Mouse (Mus musculus) spleen, embryonic (tissue): ENCODE measurements around the gene Tigd3.

ENCODE experiments used
- CTCF ChIA-PET: fragments of 350-600 bp; sonication (Branson Sonifier 250); formaldehyde crosslinking; loops from one replicate; lab custom pipeline; 2022; lab: Charles Lee

The Tigd3 gene

GRCm38 (mm10) chr19:5894002-5894678, at the start of gene Tigd3:
Gene Tigd3 (minus strand): TSS chr19:5894149.
- CTCF ChIA-PET, result interaction anchor here (0.7 kb wide), 1 partner anchor 163 kb away, joined by 3 read pairs; no protein-coding TSS in a partner anchor

DNA sequence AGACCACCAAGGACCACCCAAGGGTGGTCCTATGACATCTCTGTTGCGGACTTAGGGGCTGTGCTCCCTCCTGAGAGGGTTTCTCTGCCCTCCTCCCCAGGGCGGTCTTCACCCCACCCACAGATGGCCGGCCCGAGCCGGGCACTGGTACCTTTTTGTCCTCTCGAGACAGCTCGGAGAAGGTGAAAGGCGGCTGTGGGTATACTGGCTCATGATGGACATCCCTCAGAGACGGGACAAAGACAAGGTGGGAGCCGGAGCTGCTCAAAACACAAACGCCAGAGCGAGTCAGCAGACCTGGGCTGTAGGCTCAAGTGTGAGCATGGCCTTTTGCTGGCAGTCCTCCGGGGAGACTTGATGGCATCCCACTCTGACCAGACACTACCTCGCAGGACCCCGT, 49.5 kb upstream of the Tigd3 start:
- CTCF ChIA-PET, result interaction anchor here (0.6 kb wide), 1 partner anchor 14 kb away, joined by 3 read pairs; no protein-coding TSS in a partner anchor

- CTCF ChIA-PET, result no interaction called here
Observed at GRCm38 (mm10) chr19:5942581-5942980, 48.6 kb upstream of the Tigd3 start.

GRCm38 (mm10) chr19:5940656-5941055, 46.7 kb upstream of the Tigd3 start:
- CTCF ChIA-PET, result no interaction called here

DNA sequence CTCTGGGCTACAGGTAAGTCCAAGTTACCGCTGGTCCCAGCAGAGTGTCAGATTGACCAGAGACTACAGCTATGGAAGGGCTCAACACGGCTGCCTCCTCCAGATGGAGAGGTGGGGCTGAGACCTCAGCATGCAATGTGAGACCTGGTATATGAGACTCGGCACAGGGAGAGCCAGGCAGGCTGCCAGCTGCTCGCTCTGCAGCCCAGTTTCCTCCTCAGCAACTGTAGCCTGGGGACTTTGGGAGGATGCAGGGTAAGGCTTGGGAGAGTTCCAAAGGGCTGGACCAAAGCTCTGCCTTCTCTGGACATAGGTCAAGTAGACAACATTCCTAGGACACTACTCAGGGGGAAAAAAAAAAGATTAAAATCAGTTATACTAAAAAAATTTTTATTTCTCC, 46.2 kb upstream of the Tigd3 start:
- CTCF ChIA-PET, result no interaction called here

GRCm38 (mm10) chr19:5939715-5940114, 45.8 kb upstream of the Tigd3 start:
- CTCF ChIA-PET, result no interaction called here

DNA sequence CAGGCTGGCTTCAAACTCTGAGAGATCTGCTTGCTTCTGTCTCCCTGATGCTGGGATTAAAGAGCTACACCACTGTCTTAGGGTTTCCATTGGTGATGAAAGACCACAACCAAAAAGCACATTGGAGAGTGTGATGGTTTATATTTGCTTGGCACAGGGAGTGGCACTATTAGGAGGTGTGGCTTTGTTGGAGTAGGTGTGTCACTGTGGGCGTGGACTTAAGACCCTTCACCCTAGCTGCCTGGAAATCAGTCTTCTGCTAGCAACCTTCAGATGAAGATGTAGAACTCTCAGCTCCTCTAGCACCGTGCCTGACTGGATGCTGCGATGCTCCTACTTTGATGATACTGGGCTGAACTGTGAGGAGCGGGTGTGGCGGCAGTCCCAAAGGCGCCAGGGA, 44.6 kb upstream of the Tigd3 start:
- CTCF ChIA-PET, result no interaction called here

DNA sequence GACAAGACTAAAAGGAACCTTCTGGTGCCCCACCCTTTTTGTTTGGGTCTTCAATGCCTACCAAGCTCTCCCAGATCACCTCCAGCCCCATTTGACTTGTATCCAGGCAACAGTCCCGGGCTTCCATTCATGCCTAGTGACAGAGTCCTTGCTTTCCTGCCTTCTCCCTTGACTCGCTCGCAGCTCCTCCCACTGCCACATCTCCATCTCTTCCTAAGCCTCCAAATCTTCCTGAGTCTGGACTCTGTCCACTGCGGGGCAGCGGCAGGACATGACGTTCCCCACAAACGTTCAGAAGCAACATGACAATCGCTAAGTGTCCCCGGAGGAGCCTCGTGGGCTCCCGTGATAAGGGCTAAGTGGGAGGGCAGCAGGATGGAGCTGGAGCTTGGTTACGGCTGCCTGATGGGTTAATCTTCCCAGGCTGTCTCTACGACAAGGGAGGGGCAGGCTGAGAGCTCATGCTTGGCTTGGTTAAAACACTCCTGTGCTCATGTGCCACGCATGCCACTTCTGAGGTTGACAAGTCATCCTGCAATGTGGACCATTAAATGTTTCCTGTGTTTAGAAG, 44.0 kb upstream of the Tigd3 start:
- CTCF ChIA-PET, result no interaction called here

DNA sequence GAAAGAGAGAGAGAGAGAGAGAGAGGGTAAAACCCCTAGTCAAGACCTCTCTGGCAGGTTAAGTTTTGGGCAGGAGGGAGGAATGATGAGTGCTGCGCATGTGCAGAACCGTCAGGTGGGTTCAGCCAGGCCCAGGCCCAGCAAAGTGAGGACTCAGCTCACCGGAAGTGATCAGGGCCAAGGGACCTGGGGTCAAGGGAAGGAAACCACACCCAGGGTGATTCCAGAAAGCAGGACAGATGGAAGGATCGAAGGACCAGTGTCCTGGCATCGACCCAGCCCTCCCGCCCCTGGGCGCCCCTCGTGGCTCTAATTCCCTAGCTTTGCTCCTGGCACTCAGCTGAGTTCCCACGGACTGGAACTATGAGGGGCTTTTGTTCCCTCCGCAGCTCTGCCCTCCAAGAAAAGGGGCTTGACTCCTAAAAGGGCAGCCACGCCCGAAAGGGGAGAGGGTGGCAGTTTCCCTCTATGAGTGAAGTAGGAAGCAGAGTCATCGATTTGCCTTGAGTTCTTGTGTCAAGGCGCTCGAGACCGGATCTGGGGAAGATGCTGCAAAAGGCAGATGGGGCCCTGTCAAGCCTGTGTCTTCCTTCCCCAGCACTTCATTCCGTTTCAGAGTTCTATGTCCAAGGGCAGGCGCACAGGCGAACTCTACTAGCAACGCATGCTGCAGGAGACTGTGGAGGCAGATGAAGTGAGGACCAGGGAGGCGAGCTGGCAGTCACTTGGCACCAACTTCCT, 43.3 kb upstream of the Tigd3 start:
- CTCF ChIA-PET, result interaction anchor here (0.7 kb wide), 1 partner anchor 45 kb away, joined by 3 read pairs; no protein-coding TSS in a partner anchor

DNA sequence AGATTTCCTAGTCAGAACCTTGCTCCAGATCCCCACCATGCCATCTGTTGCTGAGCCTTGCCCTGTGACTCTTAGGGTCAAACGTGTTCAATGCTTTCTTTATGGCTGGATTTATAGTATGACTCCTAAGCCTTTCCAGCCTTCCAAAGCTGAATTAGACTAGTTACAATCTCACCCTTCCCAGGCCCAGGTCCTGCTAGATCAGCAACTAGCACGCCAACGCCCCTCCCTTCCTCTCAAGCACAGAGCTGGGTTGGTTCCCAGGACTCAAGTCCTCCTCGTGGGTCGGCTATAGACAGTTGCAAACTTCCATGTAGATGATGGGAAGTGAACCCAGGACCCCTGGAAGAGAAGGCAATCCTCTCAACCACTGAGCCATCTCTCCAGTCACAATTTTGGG, 41.7 kb upstream of the Tigd3 start:
- CTCF ChIA-PET, result interaction anchor here (1.4 kb wide), 1 partner anchor 396 kb away, joined by 3 read pairs; no protein-coding TSS in a partner anchor

DNA sequence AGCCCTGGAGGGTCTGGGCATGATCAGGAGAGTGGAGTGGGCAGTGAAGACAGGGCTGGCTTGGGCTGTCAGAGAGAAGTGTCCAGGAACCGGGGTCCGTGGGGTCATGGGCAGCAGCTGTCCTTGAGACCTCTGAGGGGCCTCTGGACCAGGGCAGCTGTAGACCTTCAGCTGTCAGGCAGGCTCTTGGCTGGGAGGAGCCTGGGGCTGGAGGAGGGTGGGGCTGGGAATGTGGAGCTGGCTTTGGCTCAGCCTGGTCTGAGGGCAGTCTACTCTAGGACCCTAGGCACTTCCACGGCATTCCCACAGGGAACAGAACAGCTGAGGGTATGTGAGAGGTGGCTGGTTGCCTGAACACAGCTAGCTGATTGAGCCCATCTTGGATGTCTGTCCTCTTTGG, 41.3 kb upstream of the Tigd3 start:
- CTCF ChIA-PET, result interaction anchor here (1.4 kb wide), 1 partner anchor 396 kb away, joined by 3 read pairs; no protein-coding TSS in a partner anchor

GRCm38 (mm10) chr19:5929634-5930596, 36.0 kb upstream of the Tigd3 start:
- CTCF ChIA-PET, result no interaction called here

DNA sequence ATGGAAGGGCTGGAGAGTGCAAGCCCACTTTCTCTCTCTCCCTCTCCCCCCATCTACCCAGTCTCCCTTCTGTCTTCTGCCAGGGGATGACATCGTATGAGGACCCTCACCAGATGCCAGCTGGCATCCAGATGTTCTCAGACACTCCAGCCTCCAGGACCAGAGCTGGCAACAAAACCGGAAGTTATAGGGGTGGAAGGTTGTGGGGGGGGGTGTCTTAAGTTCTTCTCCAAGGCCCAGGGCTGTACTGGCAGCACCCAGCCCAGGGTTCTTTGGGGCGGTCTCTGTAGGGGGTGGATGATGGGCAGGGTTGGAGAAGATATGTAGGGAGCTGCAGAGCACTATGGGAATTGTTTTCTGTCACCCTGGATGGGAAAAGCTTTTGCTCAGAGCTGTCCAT, 34.6 kb upstream of the Tigd3 start:
- CTCF ChIA-PET, result no interaction called here

- CTCF ChIA-PET, result interaction anchor here (0.7 kb wide), 2 partner anchors 159 to 311 kb away, joined by 4 to 8 read pairs; no protein-coding TSS in a partner anchor
Observed at GRCm38 (mm10) chr19:5928104-5928503, 34.2 kb upstream of the Tigd3 start.

GRCm38 (mm10) chr19:5927532-5927931, 33.6 kb upstream of the Tigd3 start:
- CTCF ChIA-PET, result interaction anchor here (0.6 to 0.7 kb wide), 3 partner anchors 158 to 881 kb away, joined by 4 to 8 read pairs (median 4); no protein-coding TSS in a partner anchor

- CTCF ChIA-PET, result interaction anchor here (0.6 kb wide), 1 partner anchor 881 kb away, joined by 4 read pairs; no protein-coding TSS in a partner anchor
Observed at GRCm38 (mm10) chr19:5927026-5927425, 33.1 kb upstream of the Tigd3 start.

DNA sequence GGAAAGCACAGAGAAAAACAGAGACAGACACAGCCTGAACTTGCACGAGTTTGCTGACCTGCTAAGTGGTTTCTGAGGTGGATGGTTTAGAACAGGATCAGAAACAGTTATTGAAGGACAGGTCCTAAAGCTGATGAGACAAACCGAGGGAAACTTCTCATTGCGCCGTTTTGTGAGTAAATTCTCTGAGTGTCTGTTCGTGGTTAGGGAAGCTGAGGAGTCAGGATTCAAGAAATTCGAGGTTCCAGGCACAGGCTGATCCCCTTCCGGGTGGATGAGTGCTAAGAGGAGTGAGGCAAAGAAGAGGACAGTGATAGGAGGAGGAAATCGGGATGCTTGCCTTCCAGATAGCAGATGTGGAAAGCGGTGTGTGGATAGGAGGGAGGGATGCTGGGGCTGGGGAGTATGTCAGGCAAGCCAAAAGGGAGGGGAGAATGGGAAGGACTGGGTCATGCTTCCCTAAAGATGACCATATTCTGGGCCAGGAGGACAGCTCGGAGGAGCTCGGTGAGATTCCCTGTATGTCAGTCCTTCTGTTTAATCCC, 31.4 kb upstream of the Tigd3 start:
- CTCF ChIA-PET, result no interaction called here

- CTCF ChIA-PET, result interaction anchor here (0.8 to 2.6 kb wide), 2 partner anchors 32 to 63 kb away, joined by 3 to 9 read pairs; no protein-coding TSS in a partner anchor
Observed at GRCm38 (mm10) chr19:5924713-5925093, 30.8 kb upstream of the Tigd3 start, which contains the start of gene Cdc42ep2. Gene Cdc42ep2 (minus strand): TSS chr19:5924816.

DNA sequence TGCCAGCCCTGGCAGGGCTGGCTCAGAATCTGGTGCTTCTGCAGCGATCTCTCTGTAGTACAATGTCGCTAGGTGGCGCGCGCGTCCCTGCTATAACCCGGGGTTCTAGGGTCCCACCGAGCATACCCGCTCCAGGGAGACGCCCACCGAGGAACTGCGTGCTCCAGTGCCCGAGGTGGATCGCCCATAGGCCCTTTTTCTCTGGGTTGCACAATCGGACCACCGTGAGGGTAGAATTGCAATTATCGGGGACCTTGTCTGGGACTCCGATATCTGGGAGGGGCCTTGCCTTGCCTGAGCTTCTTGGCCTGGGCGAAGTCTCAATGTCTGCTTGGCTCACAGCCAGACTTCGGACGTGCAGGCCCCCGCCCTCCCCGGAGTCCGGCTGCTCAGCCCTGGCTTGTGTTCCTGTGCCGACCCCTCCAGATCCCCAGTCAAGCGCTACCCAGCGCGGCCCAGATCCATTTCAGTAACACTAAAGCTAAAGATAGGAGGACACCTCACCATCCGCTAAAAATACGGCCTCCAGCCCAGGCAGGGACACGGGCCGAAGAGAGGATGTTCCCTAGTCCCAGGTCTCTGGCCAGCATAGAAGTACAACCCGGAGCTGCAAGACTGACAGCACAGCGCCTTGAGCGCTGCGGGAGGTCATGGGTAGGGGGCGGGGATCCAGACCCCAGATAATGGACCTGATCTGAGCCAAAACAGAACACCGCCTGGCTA, 30.2 kb upstream of the Tigd3 start:
- CTCF ChIA-PET, result interaction anchor here (0.7 to 2.6 kb wide), 4 partner anchors 13 to 64 kb away, joined by 3 to 9 read pairs (median 4); no protein-coding TSS in a partner anchor

- CTCF ChIA-PET, result interaction anchor here (1.5 to 2.6 kb wide), 2 partner anchors 11 to 33 kb away, joined by 5 to 9 read pairs; no protein-coding TSS in a partner anchor
Observed at GRCm38 (mm10) chr19:5922963-5923362, 29.0 kb upstream of the Tigd3 start.
